Mouse (Mus musculus): ENCODE measurements around the gene Myo9a. TPM values are rescaled to one million over a fixed set of nuclear protein-coding genes. Genes with fewer than 3 reads are reported as not detected.

The Myo9a gene
- total RNA-seq, 2 experiments from 2014 or later: 82.8 to 86.2 TPM

GRCm38 (mm10) chr9:59969383-59969782, 218.7 kb downstream of the Myo9a start:
- peak; percentile 91 for TF ChIP-seq CTCF (IDR thresholded peaks at IDR 0.05)
- peak; percentile 53 to 58 for DNase-seq (ENCODE audit: extremely low spot score in 1 of 2, low spot score in 2 of 2)
- intact Hi-C loops (cut with DNase I): no loop called here

GRCm38 (mm10) chr9:59971263-59971662, 220.6 kb downstream of the Myo9a start:
- no peak for DNase-seq (ENCODE audit: extremely low spot score in 1 of 2, low spot score in 2 of 2)
- no peak overlapping the region for H3K4me3 ChIP-seq
- no peak for TF ChIP-seq CTCF (IDR thresholded peaks at IDR 0.05)
- intact Hi-C loops (cut with DNase I): no loop called here
- no peak overlapping the region for H3K27ac ChIP-seq

More at GRCm38 (mm10) chr9:59969383-59969782, 218.7 kb downstream of the Myo9a start:
- no peak overlapping the region for H3K27ac ChIP-seq
- no peak overlapping the region for H3K4me3 ChIP-seq

Other genes with a start within 250 kb of the Myo9a start
- 10 to 100 TPM; 49.3 to 53.1 TPM for gene Hexa, start 211.4 kb upstream of the Myo9a start, total RNA-seq (2021)
- gene Tmem202, start 211.0 kb upstream of the Myo9a start, total RNA-seq (2021): 1 to 10 TPM; 3.7 to 4.1 TPM
- 10 to 100 TPM; 28.8 to 30.6 TPM for gene Celf6, start 173.0 kb upstream of the Myo9a start, total RNA-seq (2021)
- gene Parp6, start 133.6 kb upstream of the Myo9a start, total RNA-seq (2021): 100 to 1,000 TPM; 144 to 156 TPM
- 1,000 to 10,000 TPM; 1,277 to 1,324 TPM for gene Pkm, start 94.5 kb upstream of the Myo9a start, total RNA-seq (2021)
- 10 to 100 TPM in 1 of 2 experiments, 1 to 10 TPM in 1; 8.6 to 10.7 TPM for gene Gramd2, start 70.8 kb upstream of the Myo9a start, total RNA-seq (2021)
- gene Senp8, start 186 bp upstream of the Myo9a start, total RNA-seq (2021): 1 to 10 TPM; 8.4 to 8.5 TPM
- gene Nr2e3, start 209.8 kb downstream of the Myo9a start, total RNA-seq (2021): not detected